Mouse (Mus musculus): ENCODE measurements at regions not wholly inside any gene's neighbourhood (a gene's known extent, or its start where the extent isn't known, plus 50 kb on each side); places are given as distances from the start of the nearest gene placed in this dataset.

GRCm38 (mm10) chr4:142956376-142956775, 256.4 kb downstream of the Prdm2 start:
- no peak for DNase-seq

GRCm38 (mm10) chr4:142953724-142954123, 259.1 kb downstream of the Prdm2 start:
- DNase-seq: no peak

DNA sequence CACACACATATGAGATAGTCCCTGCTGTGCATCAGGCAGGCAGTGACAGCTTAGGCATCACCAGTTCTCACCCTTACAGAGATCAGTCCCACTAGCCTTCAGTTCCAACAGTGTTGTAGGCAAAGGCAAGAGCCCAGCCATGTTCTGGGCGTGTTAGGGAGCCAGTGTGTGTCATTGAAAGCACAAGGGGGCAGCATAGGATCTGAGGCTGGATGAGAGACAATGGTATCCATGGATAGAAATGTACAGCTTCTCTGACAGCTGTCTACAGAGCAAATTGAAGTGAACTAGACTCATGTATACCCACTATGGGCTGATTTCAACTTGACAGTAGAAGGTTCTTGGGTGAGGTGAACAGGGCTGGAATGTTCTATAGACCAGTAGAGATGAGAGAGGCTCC, 259.9 kb downstream of the Prdm2 start:
- DNase-seq: no peak

- no peak for DNase-seq
Measured at GRCm38 (mm10) chr4:142947673-142948072, 265.1 kb downstream of the Prdm2 start.

- no peak for DNase-seq
Measured at GRCm38 (mm10) chr4:142933627-142934026, 279.2 kb downstream of the Prdm2 start.

- DNase-seq: no peak
Measured at GRCm38 (mm10) chr4:142929245-142929644, 283.6 kb downstream of the Prdm2 start.

GRCm38 (mm10) chr4:142927328-142928108, 285.3 kb downstream of the Prdm2 start:
- DNase-seq: no peak

GRCm38 (mm10) chr4:142925111-142925510, 287.7 kb downstream of the Prdm2 start:
- DNase-seq: no peak

DNA sequence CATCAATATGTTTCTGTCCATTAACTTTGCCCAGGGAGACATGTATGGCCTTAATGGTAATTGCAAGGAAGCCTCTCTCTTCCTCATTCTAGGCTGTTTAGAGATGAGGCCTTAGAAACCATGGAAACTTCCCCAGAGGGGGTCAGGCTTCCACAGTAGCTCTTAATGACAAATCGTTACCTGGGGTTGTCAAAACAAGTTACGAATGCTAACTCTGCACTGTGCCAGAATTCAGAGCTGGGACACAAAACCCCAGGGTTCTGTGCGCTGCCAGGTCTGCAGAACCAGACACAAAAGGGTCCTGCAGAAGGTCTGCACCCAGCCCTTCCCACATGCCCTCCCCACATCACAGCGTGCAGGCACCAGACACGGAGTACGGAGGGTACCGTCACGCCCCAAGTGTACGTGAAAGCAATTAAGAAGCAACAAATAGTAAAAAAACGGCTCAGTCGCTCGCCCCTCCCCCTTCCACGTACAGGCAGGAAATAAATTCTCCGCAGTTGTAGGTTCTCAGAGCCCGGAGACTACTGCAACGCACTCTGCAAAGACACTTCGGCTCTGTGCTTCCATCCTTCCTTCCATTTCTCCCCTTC, 303.3 kb downstream of the Prdm2 start:
- no peak for DNase-seq

DNA sequence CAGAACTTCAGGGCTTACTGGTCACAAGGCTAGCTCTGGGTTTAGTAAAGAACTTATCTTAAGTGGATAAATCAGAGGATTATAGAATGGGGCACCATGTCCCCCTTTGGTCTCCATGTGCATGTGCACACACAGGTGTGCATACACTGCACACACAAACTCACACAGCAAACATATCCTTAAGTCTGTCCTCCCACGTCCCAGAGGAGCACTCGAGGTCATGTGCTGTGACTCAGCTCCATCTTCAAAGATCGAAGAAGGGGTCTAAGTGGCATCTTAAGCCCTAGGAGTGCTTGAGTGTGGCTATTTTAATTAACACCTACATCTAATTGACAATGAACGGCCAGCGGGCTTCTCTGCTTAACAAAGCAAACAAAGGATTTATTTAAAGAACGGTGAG, 304.0 kb downstream of the Prdm2 start:
- DNase-seq: no peak

DNA sequence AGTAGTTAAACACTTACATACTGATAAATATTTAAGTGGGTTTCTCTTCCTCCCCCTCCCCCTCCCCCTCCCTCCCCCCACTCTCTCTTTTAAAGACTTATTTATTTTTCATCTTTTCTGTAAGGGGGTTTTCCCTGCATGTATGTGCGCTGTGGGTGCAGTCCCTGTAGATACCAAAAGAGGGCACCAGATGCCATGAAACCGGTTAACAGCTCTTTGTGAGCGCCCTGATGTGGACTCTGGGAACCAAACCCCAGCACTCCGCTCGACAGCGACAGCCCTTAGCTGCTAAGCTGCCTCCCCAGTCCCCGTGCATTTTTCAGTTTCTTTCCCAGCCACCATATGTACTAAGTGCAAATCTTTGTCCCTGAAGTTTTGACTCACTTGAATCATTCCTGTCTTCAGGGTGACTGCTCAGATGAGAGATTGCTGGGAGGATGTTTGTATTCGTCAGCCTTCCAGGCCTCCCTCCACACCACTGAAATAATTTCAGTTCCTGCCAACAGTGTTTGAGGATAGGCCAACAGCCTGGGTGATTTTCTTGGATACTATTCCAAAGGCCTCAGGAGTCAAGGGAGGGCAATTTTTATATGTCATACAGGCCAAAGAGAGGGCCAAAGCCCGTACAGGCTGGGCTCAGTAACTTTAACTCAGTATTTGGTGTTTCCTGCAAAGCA, 309.3 kb downstream of the Prdm2 start:
- DNase-seq: no peak

GRCm38 (mm10) chr4:142900792-142901191, 312.0 kb downstream of the Prdm2 start:
- DNase-seq: no peak

DNA sequence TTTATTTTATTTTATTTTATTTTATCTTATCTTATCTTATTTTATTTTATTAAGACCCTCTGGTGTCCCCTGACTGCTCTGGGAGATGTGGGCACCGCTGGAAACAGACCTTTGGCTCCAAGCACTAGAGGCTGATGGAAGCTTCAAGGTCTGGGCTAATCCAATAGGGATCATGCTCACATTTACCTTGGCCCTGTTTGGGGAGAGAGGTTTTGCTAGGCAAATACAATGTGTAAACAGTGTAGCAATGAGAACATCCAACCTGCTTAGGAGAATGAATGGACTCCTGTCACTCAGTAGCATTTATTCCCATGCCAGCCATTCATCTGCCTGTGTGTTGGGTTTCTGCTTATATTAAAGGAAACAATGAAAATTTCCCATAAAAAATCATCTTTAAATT, 313.8 kb downstream of the Prdm2 start:
- no peak for DNase-seq

DNA sequence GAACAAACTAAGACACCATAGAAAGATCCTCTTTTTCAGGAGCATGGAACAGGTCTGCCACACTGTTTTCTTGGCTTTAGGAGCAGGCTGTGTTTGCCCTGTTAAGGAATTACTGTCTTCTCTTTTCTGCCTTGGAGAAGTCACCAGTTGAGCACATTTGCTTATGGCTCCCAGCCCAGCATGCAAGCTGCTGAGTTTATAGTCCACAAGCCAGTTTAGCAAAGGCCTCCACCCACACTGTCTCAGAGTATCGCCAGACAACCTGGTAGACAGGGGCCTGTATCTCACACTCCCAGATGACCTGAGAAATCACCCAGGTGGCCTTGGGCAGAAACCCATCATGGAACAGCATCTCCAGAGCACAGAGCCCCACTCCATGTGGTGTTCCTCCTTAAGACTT, 322.1 kb downstream of the Prdm2 start:
- DNase-seq: no peak

GRCm38 (mm10) chr4:142888891-142889290, 323.9 kb downstream of the Prdm2 start:
- DNase-seq: no peak

GRCm38 (mm10) chr4:142887876-142888275, 324.9 kb downstream of the Prdm2 start:
- no peak for DNase-seq

GRCm38 (mm10) chr4:142880323-142880759, 332.5 kb downstream of the Prdm2 start:
- DNase-seq: peak in 1 of 2 experiments; percentile 1

- no peak for DNase-seq
Measured at GRCm38 (mm10) chr4:142876151-142876550, 336.6 kb downstream of the Prdm2 start.

DNA sequence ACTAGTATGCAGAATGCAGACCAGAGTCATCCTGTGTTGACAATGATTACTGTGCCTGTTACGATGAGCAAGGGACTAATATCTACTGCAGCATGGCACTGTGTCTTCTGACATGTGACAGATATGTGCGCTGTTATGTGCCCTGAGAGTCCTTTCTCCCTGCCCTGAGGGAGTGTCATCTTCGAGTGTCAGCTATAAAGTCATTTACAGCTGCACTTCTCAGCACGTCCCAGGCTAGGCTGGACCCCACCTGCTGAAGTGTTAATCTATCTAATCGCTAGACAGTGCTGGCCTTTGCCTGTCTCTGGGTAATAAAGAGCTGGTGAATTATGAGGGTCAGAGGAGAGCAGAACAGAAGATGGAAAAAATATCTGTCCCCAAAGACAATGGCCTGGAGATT, 337.7 kb downstream of the Prdm2 start:
- no peak for DNase-seq

DNA sequence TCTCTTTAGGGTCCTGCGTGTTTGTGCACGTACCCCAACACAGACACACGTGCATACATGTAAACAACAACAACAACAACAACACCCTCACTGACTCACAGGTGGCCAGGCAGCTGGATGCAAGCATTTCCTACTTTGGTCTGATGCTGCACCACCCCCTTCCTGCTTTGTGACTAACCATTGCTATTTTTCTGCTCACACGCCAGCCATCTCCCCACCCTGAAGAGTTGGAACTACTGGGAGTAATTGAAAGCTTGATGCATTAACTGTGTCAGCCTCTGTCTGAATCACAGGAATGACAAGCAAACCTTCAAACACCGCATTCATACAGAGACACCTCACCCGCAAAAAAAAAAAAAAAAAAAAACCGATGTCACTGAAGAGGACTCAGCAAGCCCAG, 346.5 kb downstream of the Prdm2 start:
- DNase-seq: no peak

DNA sequence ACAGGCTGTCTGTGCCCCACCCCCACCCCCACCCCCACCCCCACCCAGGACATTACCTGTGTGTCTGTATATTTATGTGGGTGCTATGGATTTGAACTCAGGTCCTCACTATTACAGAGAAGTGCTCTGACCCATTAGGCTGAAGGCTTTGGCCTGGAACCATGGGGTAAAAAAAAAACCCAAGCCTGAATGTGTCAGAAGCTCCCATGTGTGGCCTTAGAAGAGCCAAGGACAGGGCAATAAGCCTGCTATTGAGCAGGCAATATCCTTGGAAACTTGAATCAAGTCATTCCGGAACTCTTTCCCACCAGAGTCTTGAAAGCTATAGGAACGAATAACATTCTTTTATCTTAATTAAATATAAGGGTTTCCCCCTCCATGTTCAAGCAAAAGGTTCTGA, 347.2 kb downstream of the Prdm2 start:
- no peak for DNase-seq

GRCm38 (mm10) chr4:142863939-142864338, 348.9 kb downstream of the Prdm2 start:
- no peak for DNase-seq

DNA sequence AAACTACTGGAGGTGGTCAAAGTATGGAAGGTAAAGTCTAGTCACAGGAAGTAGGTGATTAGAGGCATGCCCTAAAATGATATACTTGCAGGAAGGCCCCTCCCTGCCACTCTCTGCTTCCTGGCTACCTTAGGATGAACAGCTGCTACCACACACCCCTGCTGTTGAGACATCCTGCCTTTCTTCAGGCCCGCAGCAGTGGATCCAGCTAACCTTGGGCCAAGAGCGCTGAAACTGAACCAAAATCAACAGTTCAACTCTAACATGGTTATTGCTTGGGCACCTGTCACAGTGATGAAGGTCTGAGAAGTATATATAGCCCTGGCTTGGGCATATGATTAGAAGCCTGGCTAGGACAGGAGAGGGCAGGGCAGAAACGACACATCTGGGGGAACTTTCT, 352.4 kb downstream of the Prdm2 start:
- DNase-seq: no peak

GRCm38 (mm10) chr4:142856626-142857025, 356.2 kb downstream of the Prdm2 start:
- no peak for DNase-seq

Data from thymus, postnatal 36 days (tissue).